Mouse (Mus musculus) stomach, embryonic 15.5 days (tissue): Measurements from ENCODE around the gene Cacna1g. TPM values are rescaled to one million over a fixed set of nuclear protein-coding genes. Genes with fewer than 3 reads are reported as not detected.
A peak's percentile ranks its signal among the peaks of the same experiment; 100 is the strongest.

Experiments used
- ATAC-seq: fragments of 200-750 bp; cut with Nextera tagmentation; 2 replicates; pipeline ENCODE4 v1.8.0; 2017; ENCODE audit warnings: low read depth, moderate number of reproducible peaks, moderate TSS enrichment; ENCODE audit not compliant: insufficient read depth, low FRiP score
- H3K27ac ChIP-seq: fragments of 300-500 bp; sonication (generic); 2 replicates; pipeline ENCODE4 v1.5.1; 2015; ENCODE audit warnings: mild to moderate bottlenecking, inconsistent platforms
- H3K27me3 ChIP-seq: fragments of 300-500 bp; sonication (generic); replicated peaks from 2 replicates; pipeline ENCODE4 v1.6.1; 2015; ENCODE audit warnings: inconsistent platforms
- H3K36me3 ChIP-seq: fragments of 300-500 bp; sonication (generic); 2 replicates; pipeline ENCODE4 v1.6.1; 2015; ENCODE audit warnings: inconsistent platforms
- H3K4me1 ChIP-seq: fragments of 300-500 bp; sonication (generic); 2 replicates; pipeline ENCODE4 v1.6.1; 2015; ENCODE audit warnings: inconsistent platforms
- H3K4me2 ChIP-seq: fragments of 300-500 bp; sonication (generic); 2 replicates; pipeline ENCODE4 v1.6.1; 2015; ENCODE audit warnings: mild to moderate bottlenecking, inconsistent platforms
- H3K4me3 ChIP-seq: fragments of 300-500 bp; sonication (generic); replicated peaks from 2 replicates; pipeline ENCODE4 v1.5.1; 2015; ENCODE audit warnings: inconsistent platforms
- H3K9ac ChIP-seq: fragments of 300-500 bp; sonication (generic); 2 replicates; pipeline ENCODE4 v1.6.1; 2015; ENCODE audit warnings: inconsistent platforms
- H3K9me3 ChIP-seq: fragments of 300-500 bp; sonication (generic); 2 replicates; pipeline ENCODE4 v1.6.1; 2016; ENCODE audit warnings: inconsistent platforms
- WGBS: fragments of 180-500 bp; shearing (Covaris S2); methylation state at CpG from one replicate; pipeline ENCODE4 v1.1.7; 2015; 5-methylcytosine and 5-hydroxymethylcytosine counted together
- polyA plus RNA-seq: library from polyadenylated mRNA; unstranded; fragments of >200 nt; fragmentation: Nextera tagmentation; extraction: Ambion mirVana; gene quantifications from 2 replicates; pipeline ENCODE4 v1.2.1, GENCODE M21; 2015

Cacna1g gene
- polyA plus RNA-seq, 1 experiment from 2014 or later = 8.3 TPM

DNA sequence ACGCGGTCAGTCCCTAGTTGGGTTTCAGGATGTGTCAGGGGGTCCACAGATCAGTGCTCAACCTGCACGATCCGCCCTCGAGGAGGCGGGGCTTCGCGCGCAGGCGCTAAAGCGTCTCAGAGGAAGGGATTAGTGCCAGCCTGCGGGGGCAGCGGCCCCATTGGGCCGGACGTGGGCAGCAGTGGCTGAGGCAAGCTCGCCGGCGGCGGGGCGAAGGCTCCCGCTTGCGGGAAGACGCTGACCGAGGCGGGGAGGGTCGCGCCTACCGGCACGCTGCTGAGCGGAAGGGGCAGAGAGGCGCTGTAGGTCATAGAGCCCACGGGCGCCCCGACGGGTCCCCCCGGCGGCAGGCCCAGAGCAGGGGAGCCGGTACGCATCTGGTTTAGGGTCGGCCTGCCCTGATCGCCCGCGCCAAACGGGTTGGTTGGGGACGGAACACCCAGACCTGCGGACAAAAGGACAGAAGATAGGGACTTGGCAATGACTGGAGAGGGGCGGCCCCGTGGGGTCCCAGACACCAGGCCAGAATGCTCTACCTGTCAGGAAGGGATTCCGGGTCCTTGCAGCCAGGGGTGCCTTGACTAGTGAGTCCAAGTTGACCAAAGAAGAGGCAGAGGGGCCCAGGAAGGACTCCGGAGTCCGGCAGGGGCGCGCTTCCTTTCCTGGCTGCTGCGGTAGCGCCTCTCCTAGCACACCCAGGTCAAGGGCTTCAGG lies 17.2 kb upstream of the Cacna1g start:
- no peaks in the 10 kb centered on the region; the same call in 1 of the 2 replicates for H3K36me3 ChIP-seq
- H3K4me2 ChIP-seq = peak overlapping the region; percentile 80
- H3K27ac ChIP-seq = no peak overlapping the region
- H3K9ac ChIP-seq = no peak overlapping the region
- 0 out of 2 replicates have a peak, but pooled peaks have one; percentile 32 for ATAC-seq
- 11% methylated on average over 50 of the region's 55 CpGs for WGBS
- H3K27me3 ChIP-seq = no peaks in the 10 kb centered on the region; the same call in 1 of the 2 replicates
- peaks cover 11% of the 10 kb centered on the region; the same call in 1 of the 2 replicates for H3K4me1 ChIP-seq
- no peaks in the 10 kb centered on the region for H3K9me3 ChIP-seq
- peak overlapping the region; percentile 46 for H3K4me3 ChIP-seq

DNA sequence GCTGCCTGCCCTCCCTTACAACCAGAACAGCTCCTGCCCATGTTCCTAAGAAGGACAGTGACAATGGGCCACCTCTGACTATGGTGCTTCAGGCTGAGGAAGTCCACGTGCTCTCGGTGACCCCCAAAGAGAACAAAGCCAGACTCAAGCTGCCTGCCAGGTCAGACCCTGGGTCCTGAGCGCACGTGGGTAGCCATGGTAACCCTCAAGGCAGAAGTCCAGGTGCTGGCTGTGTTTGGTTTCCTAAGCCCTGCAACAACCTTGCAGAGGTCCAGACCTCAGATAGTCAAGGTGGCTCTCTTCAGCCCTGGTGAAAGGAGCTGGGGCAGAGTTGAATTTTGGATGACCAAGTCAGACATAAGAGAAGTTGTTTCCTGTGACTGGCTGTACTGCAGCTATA lies 15.7 kb upstream of the Cacna1g start:
- WGBS = 38% methylated on average over 4 of the region's 4 CpGs
- Histone ChIP-seq H3K9me3 (no peaks in the 10 kb centered on the region), H3K4me1 (peaks cover 11% of the 10 kb centered on the region; the same call in 1 of the 2 replicates), H3K36me3 (no peaks in the 10 kb centered on the region; the same call in 1 of the 2 replicates), H3K9ac (no peak overlapping the region), H3K27ac (no peak overlapping the region), H3K27me3 (no peaks in the 10 kb centered on the region; the same call in 1 of the 2 replicates), H3K4me2 (no peak overlapping the region), H3K4me3 (no peak overlapping the region)
- no peak for ATAC-seq

DNA sequence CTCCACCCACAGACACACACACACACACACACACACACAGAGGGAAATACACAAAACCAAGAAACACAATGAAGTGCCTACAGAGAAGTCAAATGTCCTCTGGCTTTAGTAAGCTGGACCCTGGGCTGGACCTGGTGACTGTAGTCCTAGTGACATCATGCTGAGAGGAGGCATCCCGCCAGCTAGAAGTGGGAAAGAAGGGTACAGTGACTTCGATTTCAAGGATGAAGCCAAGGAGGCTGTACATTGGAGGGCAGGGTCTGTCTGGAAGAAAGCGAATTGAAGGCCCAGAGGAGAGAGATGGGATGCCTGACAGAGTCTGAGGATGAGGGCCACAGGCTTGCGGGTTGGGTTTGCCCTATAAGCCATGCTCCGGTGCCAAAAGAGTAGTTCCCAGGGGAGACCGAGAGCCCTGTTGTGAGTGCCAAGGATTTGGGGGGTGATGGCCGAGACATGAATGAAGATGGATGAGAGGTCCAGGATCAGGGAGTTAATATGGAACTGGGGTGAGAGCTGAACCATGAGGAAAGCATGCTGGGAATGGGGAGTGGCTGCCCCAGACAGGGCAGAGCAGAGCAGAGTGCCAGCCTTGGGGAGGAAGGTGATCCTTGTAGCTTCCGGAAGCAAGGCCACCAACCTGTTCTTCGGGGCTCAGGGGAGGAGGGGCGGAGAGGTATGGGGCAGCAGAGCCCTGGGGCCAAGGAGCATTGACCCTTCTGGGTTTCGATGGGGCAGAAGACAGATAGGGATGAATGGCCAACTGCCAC lies 15.0 kb upstream of the Cacna1g start:
- no peak for ATAC-seq

DNA sequence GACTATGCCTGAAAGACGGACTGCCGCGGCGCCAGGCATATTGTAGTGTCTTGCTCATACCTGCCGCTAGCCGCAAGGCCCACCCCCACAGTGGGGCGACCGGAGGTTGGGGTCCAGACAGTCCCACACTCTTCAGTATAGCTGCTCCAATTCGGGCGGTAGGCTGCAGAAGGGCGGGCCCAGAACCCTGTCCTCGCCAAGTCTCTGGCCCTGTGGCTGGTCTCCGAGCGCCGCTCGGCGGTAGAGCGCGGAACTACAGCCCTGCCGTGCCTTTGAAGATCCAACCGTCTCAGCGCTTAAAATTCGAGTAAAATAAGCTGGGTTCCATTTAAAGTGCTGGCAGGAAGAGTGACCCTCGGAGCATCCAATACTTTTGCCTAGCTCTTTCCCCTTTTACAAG lies 12.0 kb upstream of the Cacna1g start, which contains the start of gene Spata20:
Spata20 (minus strand) TSS at position 179 of the 400 bp plus-strand sequence.
- no peak within 1 kb of the TSS for H3K27ac ChIP-seq
- ATAC-seq = peak; percentile 41; the same call in 1 of the 2 replicates
- no peak within 1 kb of the TSS for H3K9ac ChIP-seq
- no peaks in the 10 kb centered on the region; the same call in 1 of the 2 replicates for H3K27me3 ChIP-seq
- no peaks in the 10 kb centered on the region for H3K9me3 ChIP-seq
- H3K4me1 ChIP-seq = peaks cover 3% of the 10 kb centered on the region; the same call in 1 of the 2 replicates
- H3K4me2 ChIP-seq = peak within 1 kb of the TSS; percentile 49
- H3K4me3 ChIP-seq = peak within 1 kb of the TSS; percentile 10; the same call in 1 of the 2 replicates
- H3K36me3 ChIP-seq = no peaks in the 10 kb centered on the region
- 3% methylated on average over 24 of the region's 24 CpGs for WGBS

More for the DNA sequence above, 15.0 kb upstream of the Cacna1g start:
- H3K4me1 ChIP-seq = peaks cover 11% of the 10 kb centered on the region; the same call in 1 of the 2 replicates
- no peaks in the 10 kb centered on the region for H3K9me3 ChIP-seq
- no peak overlapping the region for H3K4me3 ChIP-seq
- H3K27me3 ChIP-seq = no peaks in the 10 kb centered on the region; the same call in 1 of the 2 replicates
- no peak overlapping the region for H3K4me2 ChIP-seq
- WGBS = 84% methylated on average over 11 of the region's 11 CpGs
- no peak overlapping the region for H3K9ac ChIP-seq
- no peak overlapping the region for H3K27ac ChIP-seq
- H3K36me3 ChIP-seq = no peaks in the 10 kb centered on the region

DNA sequence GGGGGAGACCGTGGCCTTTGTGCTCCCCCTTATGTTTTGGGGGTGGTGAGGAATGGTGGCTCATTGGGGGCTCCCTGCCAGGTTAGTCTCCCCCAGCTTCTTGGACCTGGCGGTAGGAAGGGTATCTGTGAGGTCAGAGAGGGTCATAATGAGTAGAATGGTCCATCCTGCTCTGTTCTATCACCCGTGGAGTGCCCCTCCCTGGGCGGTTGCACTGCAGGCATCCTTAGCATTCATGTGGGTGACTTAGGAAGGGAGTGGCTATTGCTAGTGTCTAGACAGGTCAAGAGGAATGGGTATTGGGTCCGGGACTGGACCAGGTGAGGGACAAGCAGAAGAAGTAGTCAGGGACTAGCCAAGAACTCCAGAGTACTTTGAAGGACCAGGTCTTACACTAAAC lies 11.2 kb upstream of the Cacna1g start:
- H3K4me2 ChIP-seq = no peak overlapping the region
- H3K9me3 ChIP-seq = no peaks in the 10 kb centered on the region
- H3K9ac ChIP-seq = no peak overlapping the region
- ATAC-seq = no peak
- 74% methylated on average over 5 of the region's 5 CpGs for WGBS
- no peak overlapping the region for H3K4me3 ChIP-seq
- H3K4me1 ChIP-seq = no peaks in the 10 kb centered on the region
- no peaks in the 10 kb centered on the region; the same call in 1 of the 2 replicates for H3K27me3 ChIP-seq
- H3K36me3 ChIP-seq = no peaks in the 10 kb centered on the region
- no peak overlapping the region for H3K27ac ChIP-seq

DNA sequence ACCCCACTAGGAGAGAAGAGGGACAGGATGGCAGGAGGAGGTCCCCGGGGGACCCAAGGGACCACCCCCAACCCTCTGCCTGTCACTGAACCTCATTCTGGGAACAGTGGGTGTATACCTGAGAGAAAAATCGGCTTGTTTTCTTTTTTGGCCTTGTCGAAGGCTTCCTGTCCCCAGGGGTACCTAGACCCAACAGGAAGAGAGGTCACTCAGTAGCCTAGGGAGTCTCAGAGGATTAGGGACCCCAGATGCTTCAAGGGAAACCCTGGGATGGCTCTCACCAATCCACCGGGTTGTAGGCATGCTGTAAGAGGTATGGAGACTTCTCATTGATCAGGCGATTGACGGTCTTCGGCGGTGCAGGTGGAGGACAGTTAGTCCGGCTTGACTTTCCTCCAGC lies 10.6 kb upstream of the Cacna1g start:
- no peak for ATAC-seq

DNA sequence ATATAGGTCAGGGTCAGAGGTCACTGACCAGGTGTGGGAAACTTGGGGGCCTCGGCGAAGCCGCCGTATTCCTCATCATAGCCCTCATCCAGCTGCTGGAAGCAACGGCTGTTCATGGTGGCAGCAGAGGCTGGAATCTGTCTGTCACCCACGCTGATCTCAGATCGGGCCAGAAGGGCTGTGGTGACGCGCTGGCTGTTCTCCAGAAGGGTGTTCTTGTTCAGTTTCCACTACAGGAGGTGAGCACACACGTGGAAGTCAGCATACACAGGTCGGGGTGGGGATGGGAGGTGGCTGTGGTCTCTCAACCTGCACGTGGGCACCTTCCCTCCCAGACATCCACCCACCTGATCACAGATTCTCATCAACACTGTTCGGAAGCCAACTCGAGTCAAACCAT lies 9.9 kb upstream of the Cacna1g start:
- Histone ChIP-seq H3K4me1 (no peaks in the 10 kb centered on the region), H3K4me2 (no peak overlapping the region), H3K4me3 (no peak overlapping the region), H3K27me3 (no peaks in the 10 kb centered on the region; the same call in 1 of the 2 replicates), H3K27ac (no peak overlapping the region), H3K9ac (no peak overlapping the region), H3K9me3 (no peaks in the 10 kb centered on the region), H3K36me3 (no peaks in the 10 kb centered on the region)
- ATAC-seq = no peak
- 80% methylated on average over 14 of the region's 14 CpGs for WGBS

More for the DNA sequence above, 10.6 kb upstream of the Cacna1g start:
- H3K36me3 ChIP-seq = no peaks in the 10 kb centered on the region
- no peaks in the 10 kb centered on the region for H3K4me1 ChIP-seq
- no peaks in the 10 kb centered on the region for H3K9me3 ChIP-seq
- no peak overlapping the region for H3K4me3 ChIP-seq
- no peak overlapping the region for H3K4me2 ChIP-seq
- 86% methylated on average over 9 of the region's 9 CpGs for WGBS
- H3K9ac ChIP-seq = no peak overlapping the region
- H3K27ac ChIP-seq = no peak overlapping the region
- no peaks in the 10 kb centered on the region; the same call in 1 of the 2 replicates for H3K27me3 ChIP-seq

DNA sequence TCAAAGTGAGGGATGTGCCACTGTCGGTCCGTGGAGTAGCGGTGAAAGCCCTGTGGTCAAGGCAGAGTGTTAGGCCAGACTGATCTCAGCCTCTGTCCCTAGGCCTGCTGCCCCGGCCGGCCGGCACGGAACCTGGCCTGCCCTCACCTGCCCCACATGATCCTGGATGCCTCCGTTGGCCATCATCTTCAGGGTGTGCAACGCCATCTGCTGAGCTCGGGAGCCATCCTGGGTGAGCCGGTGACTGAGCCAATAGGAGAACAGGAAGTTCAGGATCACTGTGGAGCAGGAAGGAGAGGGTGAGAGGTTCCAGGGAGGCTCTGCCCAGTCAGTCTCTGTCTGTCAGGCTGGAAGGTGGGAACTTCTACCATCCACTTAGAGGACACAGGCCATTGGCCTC lies 9.4 kb upstream of the Cacna1g start:
- Histone ChIP-seq H3K9ac (no peak overlapping the region), H3K36me3 (no peaks in the 10 kb centered on the region), H3K4me1 (no peaks in the 10 kb centered on the region), H3K9me3 (no peaks in the 10 kb centered on the region), H3K4me2 (no peak overlapping the region), H3K4me3 (no peak overlapping the region), H3K27ac (no peak overlapping the region), H3K27me3 (no peaks in the 10 kb centered on the region; the same call in 1 of the 2 replicates)
- no peak; the same call in 1 of the 2 replicates for ATAC-seq
- WGBS = 74% methylated on average over 11 of the region's 11 CpGs

DNA sequence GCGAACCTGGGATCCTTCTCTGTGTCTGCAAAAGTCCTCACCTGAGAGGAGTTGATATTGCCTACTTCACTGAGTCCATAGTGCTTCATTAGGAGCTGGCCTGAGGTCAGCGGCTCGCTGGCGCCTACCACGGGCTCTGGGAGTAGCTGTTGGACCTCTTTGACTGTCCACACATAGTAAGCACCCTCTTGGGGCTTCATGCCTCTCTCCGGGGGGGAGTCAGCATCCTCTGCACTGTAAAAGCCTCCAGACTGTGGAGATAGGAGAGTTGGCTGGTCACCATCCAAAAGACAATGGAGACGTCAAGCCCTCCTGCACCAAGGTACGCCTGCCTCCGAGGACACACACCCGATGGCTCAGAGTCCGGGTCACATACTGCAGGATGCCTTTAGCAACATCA lies 8.7 kb upstream of the Cacna1g start:
- Histone ChIP-seq H3K4me1 (no peaks in the 10 kb centered on the region), H3K9ac (no peak overlapping the region), H3K9me3 (no peaks in the 10 kb centered on the region), H3K4me3 (no peak overlapping the region), H3K36me3 (no peaks in the 10 kb centered on the region), H3K27ac (no peak overlapping the region), H3K27me3 (peaks cover under 1% of the 10 kb centered on the region; the same call in 1 of the 2 replicates), H3K4me2 (no peak overlapping the region)
- ATAC-seq = no peak
- WGBS = 95% methylated on average over 11 of the region's 11 CpGs

DNA sequence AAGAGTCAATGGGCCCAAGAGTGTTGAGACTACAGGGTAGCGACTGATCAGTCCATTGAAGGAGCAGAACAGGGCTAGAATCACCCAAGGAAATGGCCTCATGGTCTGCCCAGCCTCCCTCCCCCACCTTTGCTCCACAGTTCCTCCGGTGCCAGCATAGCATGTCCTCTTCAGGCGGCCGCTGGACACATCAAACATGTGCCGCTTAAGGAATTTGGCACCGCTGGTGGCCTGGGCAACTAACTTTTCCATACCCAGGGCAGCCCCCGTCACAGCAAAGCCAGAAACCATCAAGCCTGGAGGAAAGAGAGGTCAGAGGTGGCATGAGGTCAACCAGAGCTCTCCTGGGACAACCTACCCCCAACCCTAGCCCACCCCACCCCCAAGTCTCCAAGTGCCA lies 8.0 kb upstream of the Cacna1g start:
- no peaks in the 10 kb centered on the region for H3K9me3 ChIP-seq
- H3K36me3 ChIP-seq = no peaks in the 10 kb centered on the region
- H3K4me2 ChIP-seq = no peak overlapping the region
- no peaks in the 10 kb centered on the region for H3K4me1 ChIP-seq
- no peak overlapping the region for H3K4me3 ChIP-seq
- H3K27ac ChIP-seq = no peak overlapping the region
- H3K27me3 ChIP-seq = peaks cover 3% of the 10 kb centered on the region; the same call in 1 of the 2 replicates
- H3K9ac ChIP-seq = no peak overlapping the region
- WGBS = 92% methylated on average over 7 of the region's 7 CpGs
- no peak for ATAC-seq

DNA sequence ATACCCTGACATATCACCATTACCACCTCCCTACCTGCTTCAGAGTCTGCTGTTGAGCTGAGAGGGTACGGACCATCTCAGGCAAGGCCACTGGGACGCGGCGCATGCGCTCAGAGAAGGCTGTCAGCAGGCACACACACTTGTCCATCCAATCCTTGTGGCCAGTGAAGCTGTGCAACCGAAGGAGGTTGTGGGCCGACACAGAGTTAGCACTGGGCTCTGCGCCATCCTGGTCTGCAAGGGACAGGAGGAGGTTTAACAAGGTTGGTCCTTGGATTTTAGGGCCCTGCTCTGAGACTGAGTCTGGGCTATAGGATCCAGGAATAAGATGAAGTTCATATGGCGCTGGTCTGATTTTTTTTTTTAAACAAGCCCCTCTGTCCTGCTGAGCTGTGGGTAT lies 6.4 kb upstream of the Cacna1g start:
- no peak overlapping the region for H3K9ac ChIP-seq
- no peak overlapping the region for H3K27ac ChIP-seq
- ATAC-seq = no peak

DNA sequence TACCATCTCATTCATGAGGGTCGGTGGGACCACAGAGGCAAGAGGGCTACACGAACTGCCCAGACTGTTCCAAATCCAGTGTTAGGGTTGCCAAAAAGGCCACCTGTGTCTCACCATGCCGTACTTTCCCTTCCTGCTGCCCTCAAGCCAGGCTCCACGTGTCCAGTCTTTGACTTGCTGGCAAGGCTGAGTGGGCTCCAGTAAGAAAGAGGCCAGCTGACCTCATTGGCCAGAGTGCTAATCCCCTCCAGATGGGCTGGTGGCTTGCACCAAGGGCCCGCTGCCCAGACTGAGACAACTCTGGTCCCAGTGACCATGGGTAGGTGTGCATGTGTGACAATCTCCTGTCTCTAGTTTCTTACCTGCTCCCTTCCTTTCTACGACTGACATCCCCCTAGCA lies 3.7 kb upstream of the Cacna1g start:
- Histone ChIP-seq H3K4me1 (peaks cover 27% of the 10 kb centered on the region), H3K27ac (no peak overlapping the region), H3K4me3 (no peak overlapping the region), H3K36me3 (no peaks in the 10 kb centered on the region), H3K27me3 (peaks cover 35% of the 10 kb centered on the region), H3K9me3 (no peaks in the 10 kb centered on the region), H3K9ac (no peak overlapping the region), H3K4me2 (no peak overlapping the region)
- 71% methylated on average over 6 of the region's 6 CpGs for WGBS
- no peak for ATAC-seq

More for the DNA sequence above, 6.4 kb upstream of the Cacna1g start:
- 88% methylated on average over 9 of the region's 9 CpGs for WGBS
- Histone ChIP-seq H3K4me3 (no peak overlapping the region), H3K9me3 (no peaks in the 10 kb centered on the region), H3K36me3 (no peaks in the 10 kb centered on the region), H3K4me1 (peaks cover 4% of the 10 kb centered on the region; the same call in 1 of the 2 replicates), H3K27me3 (peaks cover 17% of the 10 kb centered on the region), H3K4me2 (no peak overlapping the region)
